Mouse (Mus musculus) cerebellum, adult 2 months (tissue): ENCODE measurements around the gene Sult6b2. TPM values are rescaled to one million over a fixed set of nuclear protein-coding genes. Genes with fewer than 3 reads are reported as not detected.

ENCODE experiments used
- DNase-seq, 2 experiments: peaks; one replicate each; pipeline ENCODE4 v3.0.0; 2021
- H3K27ac ChIP-seq: fragments of 200-500 bp; 2 replicates; pipeline ENCODE4 v1.5.1; 2012; ENCODE audit warnings: low read length, control low read depth, inconsistent platforms; ENCODE audit not compliant: insufficient read depth
- H3K27me3 ChIP-seq: fragments of 200-500 bp; 2 replicates; pipeline ENCODE4 v1.6.1; 2012; ENCODE audit warnings: inconsistent platforms, mild to moderate bottlenecking, low read length, moderate library complexity; ENCODE audit not compliant: control insufficient read depth, insufficient read depth
- H3K4me1 ChIP-seq: fragments of 200-500 bp; 2 replicates; pipeline ENCODE4 v1.6.1; 2011; ENCODE audit warnings: low read length; ENCODE audit not compliant: control insufficient read depth, insufficient read depth
- H3K4me3 ChIP-seq: fragments of 200-500 bp; replicated peaks from 2 replicates; pipeline ENCODE3; 2011; ENCODE audit warnings: mild to moderate bottlenecking, low read depth, low read length, control low read depth; ENCODE audit not compliant: insufficient read depth
- CTCF ChIP-seq: fragments of 200-500 bp; IDR thresholded peaks from 2 replicates; pipeline ENCODE4 v1.5.1; 2011; ENCODE audit warnings: low read depth, mild to moderate bottlenecking, control low read depth, low read length, moderate library complexity, borderline replicate concordance; ENCODE audit not compliant: insufficient read depth
- POLR2A ChIP-seq: fragments of 200-500 bp; IDR thresholded peaks from 2 replicates; pipeline ENCODE4 v1.6.1; 2011; ENCODE audit warnings: low read length, control low read depth, borderline replicate concordance; ENCODE audit not compliant: insufficient read depth
- WGBS: fragments of 180-500 bp; shearing (Covaris S2); methylation state at CpG from one replicate; pipeline ENCODE4 v1.1.7; 2018; 5-methylcytosine and 5-hydroxymethylcytosine counted together
- polyA plus RNA-seq: library from polyadenylated mRNA; depleted of rRNA; stranded (reverse); fragments of >200 nt; gene quantifications from 2 replicates; pipeline ENCODE4 v1.2.3, GENCODE M21; 2012

The Sult6b2 gene
- polyA plus RNA-seq, 1 experiment: 0.38 TPM

- Histone ChIP-seq H3K4me3 (no peak overlapping the region), H3K4me1 (no peaks in the 10 kb centered on the region), H3K27me3 (no peaks in the 10 kb centered on the region), H3K27ac (no peak overlapping the region)
- DNase-seq: no peak
- TF ChIP-seq POLR2A: no peak
- TF ChIP-seq CTCF: no peak
- WGBS: 90% methylated on average over 5 of the region's 5 CpGs
These were observed 18.9 kb upstream of the Sult6b2 start for GRCm38 (mm10) chr6:142823008-142823787.

DNA sequence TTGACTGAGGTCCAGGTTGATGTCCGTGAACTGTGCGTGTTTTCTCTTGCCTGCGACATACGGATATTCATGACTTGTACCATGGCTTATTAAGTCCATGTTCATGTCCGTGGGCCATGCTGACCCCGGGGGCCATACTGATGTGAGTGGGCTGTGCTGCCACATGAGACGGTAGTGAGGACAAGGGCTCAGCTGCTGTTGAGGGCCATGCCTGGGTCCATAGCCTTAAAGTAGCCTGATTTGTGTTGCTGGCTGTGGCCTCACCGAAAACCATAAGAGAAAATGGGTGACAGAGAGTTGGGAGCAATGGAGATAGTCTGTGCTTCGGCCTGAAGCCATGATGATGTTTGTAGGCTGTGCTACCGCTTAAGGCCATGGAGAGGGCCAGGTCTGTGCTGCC, 14.0 kb upstream of the Sult6b2 start:
- 96% methylated on average over 10 of the region's 10 CpGs for WGBS
- no peak overlapping the region for H3K27ac ChIP-seq
- no peaks in the 10 kb centered on the region for H3K27me3 ChIP-seq
- no peaks in the 10 kb centered on the region for H3K4me1 ChIP-seq
- TF ChIP-seq POLR2A: no peak
- no peak for TF ChIP-seq CTCF
- H3K4me3 ChIP-seq: no peak overlapping the region
- no peak for DNase-seq

DNA sequence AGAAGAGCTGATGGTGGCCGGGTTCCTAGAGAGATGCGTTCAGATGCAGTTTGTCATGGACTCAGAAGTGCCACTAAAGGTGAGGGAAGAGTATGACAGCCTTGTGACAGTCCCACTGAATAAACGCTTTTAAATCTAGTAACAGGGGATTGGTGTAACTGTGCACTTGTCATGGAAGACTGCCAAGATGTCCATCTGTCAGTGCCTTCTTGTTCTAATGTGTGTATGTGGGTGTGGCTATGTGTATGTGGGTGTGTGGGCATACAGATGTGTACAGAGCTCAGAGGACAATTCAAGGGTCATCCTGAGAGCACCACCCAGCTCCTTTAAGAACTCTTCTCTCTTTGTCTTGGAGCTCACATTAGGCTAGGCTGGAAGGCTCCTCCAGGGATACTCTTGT, 11.2 kb upstream of the Sult6b2 start:
- no peaks in the 10 kb centered on the region for H3K27me3 ChIP-seq
- no peak for TF ChIP-seq CTCF
- TF ChIP-seq POLR2A: no peak
- DNase-seq: no peak
- H3K4me1 ChIP-seq: no peaks in the 10 kb centered on the region
- no peak overlapping the region for H3K4me3 ChIP-seq
- WGBS: 53% methylated on average over 3 of the region's 3 CpGs
- H3K27ac ChIP-seq: no peak overlapping the region

DNA sequence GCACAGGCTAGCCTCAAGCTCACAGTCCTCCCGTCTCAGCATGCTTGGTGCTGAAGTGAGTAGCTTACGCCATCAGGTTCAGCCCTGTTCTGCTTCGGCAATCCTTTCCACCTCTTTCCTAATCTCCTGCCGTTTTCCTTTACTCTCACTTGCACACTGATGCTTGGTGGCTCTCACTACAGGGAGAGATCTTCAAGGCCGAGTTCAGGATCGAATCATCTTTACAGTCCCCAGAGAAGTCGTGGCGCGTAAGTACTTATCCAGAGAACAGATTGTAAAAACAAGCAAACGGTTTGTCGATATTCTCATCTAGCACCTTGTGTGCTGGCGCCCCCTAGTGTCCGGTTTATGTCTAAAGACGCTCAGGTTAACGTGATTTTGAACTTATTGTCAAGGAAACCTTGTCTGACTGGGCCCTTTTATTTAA, 10.2 kb upstream of the Sult6b2 start:
- Histone ChIP-seq H3K4me3 (peak overlapping the region; percentile 89), H3K4me1 (no peaks in the 10 kb centered on the region), H3K27ac (no peak overlapping the region), H3K27me3 (no peaks in the 10 kb centered on the region)
- peak; percentile 82 to 88 for DNase-seq
- TF ChIP-seq CTCF: peak; percentile 73; the same call in 1 of the 2 replicates
- peak; percentile 17; the same call in 1 of the 2 replicates for TF ChIP-seq POLR2A
- WGBS: under 1% methylated on average over 15 of the region's 15 CpGs

- H3K4me1 ChIP-seq: no peaks in the 10 kb centered on the region
- no peak overlapping the region for H3K27ac ChIP-seq
- peak overlapping the region; percentile 89 for H3K4me3 ChIP-seq
- H3K27me3 ChIP-seq: no peaks in the 10 kb centered on the region
- no peak for TF ChIP-seq POLR2A
- TF ChIP-seq CTCF: no peak
- WGBS: 57% methylated on average over 10 of the region's 10 CpGs
- DNase-seq: no peak
These were observed 9.7 kb upstream of the Sult6b2 start for GRCm38 (mm10) chr6:142814011-142814410.

GRCm38 (mm10) chr6:142812969-142813368, 8.7 kb upstream of the Sult6b2 start:
- H3K27ac ChIP-seq: no peak overlapping the region
- H3K4me3 ChIP-seq: no peak overlapping the region
- TF ChIP-seq POLR2A (no peak), CTCF (no peak)
- no peak for DNase-seq
- no peaks in the 10 kb centered on the region for H3K4me1 ChIP-seq
- 88% methylated on average over 5 of the region's 5 CpGs for WGBS
- no peaks in the 10 kb centered on the region for H3K27me3 ChIP-seq

GRCm38 (mm10) chr6:142810239-142810638, 5.9 kb upstream of the Sult6b2 start:
- WGBS: 76% methylated on average over 6 of the region's 6 CpGs
- Histone ChIP-seq H3K4me3 (no peak overlapping the region), H3K27ac (no peak overlapping the region), H3K27me3 (no peaks in the 10 kb centered on the region), H3K4me1 (no peaks in the 10 kb centered on the region)
- DNase-seq: no peak
- TF ChIP-seq CTCF: no peak
- no peak for TF ChIP-seq POLR2A
